ENCODE assay signal across 9 mouse cellular contexts in genomic region chr1:161037026-161037425, GRCm38 (mm10). TPM values are rescaled to one million over a fixed set of nuclear protein-coding genes. Genes with fewer than 3 reads are reported as not detected.
DNase-seq lines count a peak whose midpoint lies in the region; ATAC-seq and TF ChIP-seq lines count a peak whose summit lies in the region.
"Had no signal": no experiment of that assay in that cellular context is flagged by ENCODE, and none has a peak within 500 bp of the region (broad histone marks: within the 10 kb centered on the region; RNA-seq: fewer than 3 reads in every experiment).

No protein-coding gene starts in this region.

- H3K27me3 ChIP-seq in kidney, postnatal 0 days (ENCODE audit: insufficient read depth, low read length) = no peaks in the 10 kb centered on the region
- H3K27me3 ChIP-seq in embryonic facial prominence, embryonic 10.5 days (replicated peaks; ENCODE audit: low read depth, poor library complexity, severe bottlenecking) = no peaks in the 10 kb centered on the region
- no peaks in the 10 kb centered on the region for H3K27me3 ChIP-seq in intestine, embryonic 15.5 days (replicated peaks)
- H3K27me3 ChIP-seq in neural tube, embryonic 13.5 days = no peaks in the 10 kb centered on the region
- H3K27me3 ChIP-seq in thymus, adult 2 months (ENCODE audit: control insufficient read depth, insufficient read depth, low read length) = no peaks in the 10 kb centered on the region

- H3K36me3 ChIP-seq in kidney, postnatal 0 days (ENCODE audit: insufficient read depth, low read length) = peaks cover 20% of the 10 kb centered on the region
- peaks cover 58% of the 10 kb centered on the region for H3K36me3 ChIP-seq in embryonic facial prominence, embryonic 10.5 days (replicated peaks)
- peaks cover 2% of the 10 kb centered on the region; the same call in 1 of the 2 replicates for H3K36me3 ChIP-seq in intestine, embryonic 15.5 days
- peaks cover 51% of the 10 kb centered on the region for H3K36me3 ChIP-seq in neural tube, embryonic 13.5 days
- peaks cover 32% of the 10 kb centered on the region for H3K36me3 ChIP-seq in thymus, adult 2 months (ENCODE audit: control insufficient read depth, insufficient read depth, low read length)

- H3K4me3 ChIP-seq in kidney, postnatal 0 days (replicated peaks; ENCODE audit: low read depth, low read length) = peak overlapping the region; percentile 81
- H3K4me3 ChIP-seq in embryonic facial prominence, embryonic 10.5 days = peak overlapping the region; percentile 86
- H3K4me3 ChIP-seq in intestine, embryonic 15.5 days (replicated peaks) = peak overlapping the region; percentile 86
- peak overlapping the region; percentile 82 for H3K4me3 ChIP-seq in neural tube, embryonic 13.5 days
- H3K4me3 ChIP-seq in thymus, adult 2 months (ENCODE audit: control insufficient read depth, insufficient read depth, low read length) = no peak overlapping the region

- no peak overlapping the region; the same call in 1 of the 2 replicates for H3K9ac ChIP-seq in kidney, postnatal 0 days (ENCODE audit: low read depth, low read length)
- peak overlapping the region; percentile 70 for H3K9ac ChIP-seq in intestine, embryonic 15.5 days
- H3K9ac ChIP-seq in neural tube, embryonic 13.5 days = peak overlapping the region; percentile 99

- no peak for TF ChIP-seq POLR2A in thymus, adult 2 months (IDR thresholded peaks at IDR 0.05; ENCODE audit: control insufficient read depth, extremely low read depth, insufficient read depth, low read length, poor library complexity)

- DNase-seq in kidney, postnatal 0 days (ENCODE audit: low spot score) = no peak
- DNase-seq in kidney, postnatal 10 days = no peak
- no peak for DNase-seq in embryonic facial prominence, embryonic 10.5 days (ENCODE audit: low spot score)
- DNase-seq in gastrocnemius, postnatal 25 days = no peak
- no peak for DNase-seq in thymus, adult 2 months
- no peak for DNase-seq in frontal cortex, postnatal 25 days (ENCODE audit: low spot score in 2 of 2)
- DNase-seq: kidney, adult 11 months had no signal

- H3K9me3 ChIP-seq in kidney, postnatal 0 days (replicated peaks; ENCODE audit: low read length) = no peaks in the 10 kb centered on the region
- H3K9me3 ChIP-seq in embryonic facial prominence, embryonic 10.5 days = no peaks in the 10 kb centered on the region
- H3K9me3 ChIP-seq in intestine, embryonic 15.5 days = no peaks in the 10 kb centered on the region
- no peaks in the 10 kb centered on the region for H3K9me3 ChIP-seq in neural tube, embryonic 13.5 days

- peaks cover 6% of the 10 kb centered on the region; the same call in 1 of the 2 replicates for H3K4me1 ChIP-seq in kidney, postnatal 0 days (replicated peaks; ENCODE audit: insufficient read depth, low read length)
- peaks cover 15% of the 10 kb centered on the region for H3K4me1 ChIP-seq in embryonic facial prominence, embryonic 10.5 days
- no peaks in the 10 kb centered on the region for H3K4me1 ChIP-seq in intestine, embryonic 15.5 days (replicated peaks)
- peaks cover 46% of the 10 kb centered on the region for H3K4me1 ChIP-seq in neural tube, embryonic 13.5 days (replicated peaks)
- peaks cover 4% of the 10 kb centered on the region; the same call in 1 of the 2 replicates for H3K4me1 ChIP-seq in thymus, adult 2 months (replicated peaks; ENCODE audit: control insufficient read depth, insufficient read depth, low read length)

- peak overlapping the region; percentile 88 for H3K4me2 ChIP-seq in kidney, postnatal 0 days (ENCODE audit: low read length)
- peak overlapping the region; percentile 57 for H3K4me2 ChIP-seq in intestine, embryonic 15.5 days (replicated peaks)
- H3K4me2 ChIP-seq in neural tube, embryonic 13.5 days = peak overlapping the region; percentile 80

- 5% methylated on average over 1 of the region's 1 CpGs for WGBS in kidney, postnatal 0 days
- 3% methylated on average over 1 of the region's 1 CpGs for WGBS in embryonic facial prominence, embryonic 10.5 days
- WGBS in intestine, embryonic 15.5 days = 3% methylated on average over 1 of the region's 1 CpGs
- 0% methylated on average over 1 of the region's 1 CpGs for WGBS in neural tube, embryonic 13.5 days
- 11% methylated on average over 1 of the region's 1 CpGs for WGBS in thymus, adult 2 months

- no peak for TF ChIP-seq CTCF in kidney, postnatal 0 days (IDR thresholded peaks at IDR 0.05; ENCODE audit: low read depth)
- no peak for TF ChIP-seq CTCF in thymus, adult 2 months (IDR thresholded peaks at IDR 0.05; ENCODE audit: borderline replicate concordance, control insufficient read depth, extremely low read depth, insufficient read depth, low read length, poor library complexity)

- H3K27ac ChIP-seq in kidney, postnatal 0 days = no peak overlapping the region
- peak overlapping the region; percentile 97 for H3K27ac ChIP-seq in embryonic facial prominence, embryonic 10.5 days (replicated peaks)
- peak overlapping the region; percentile 78; the same call in 1 of the 2 replicates for H3K27ac ChIP-seq in intestine, embryonic 15.5 days
- H3K27ac ChIP-seq in neural tube, embryonic 13.5 days (replicated peaks) = peak overlapping the region; percentile 92
- H3K27ac ChIP-seq in thymus, adult 2 months (ENCODE audit: control insufficient read depth, insufficient read depth, low read length) = no peak overlapping the region

- no peak for ATAC-seq in kidney, postnatal 0 days (replicated peaks; ENCODE audit: low FRiP score, low read depth)
- no peak for ATAC-seq in intestine, embryonic 15.5 days
- no peak for ATAC-seq in neural tube, embryonic 13.5 days (ENCODE audit: low read depth)

RNA-seq across cellular contexts. Expression of gene Zbtb37, which starts 2.4 kb away (rescaled TPM):
- polyA plus RNA-seq in kidney, postnatal 0 days (2015; fragmentation: Nextera tagmentation; extraction: Ambion mirVana) = 5.1 and 7.4 TPM in 2 replicates
- 5.7 TPM in 2 replicates for polyA plus RNA-seq in embryonic facial prominence, embryonic 10.5 days (2016; fragmentation: Nextera tagmentation; extraction: Ambion mirVana)
- polyA plus RNA-seq in intestine, embryonic 15.5 days (2015; fragmentation: Nextera tagmentation; extraction: Ambion mirVana) = 6.0 and 8.3 TPM in 2 replicates
- polyA plus RNA-seq in neural tube, embryonic 13.5 days (2015; fragmentation: Nextera tagmentation; extraction: Ambion mirVana) = 11.9 and 12.3 TPM in 2 replicates
- 1 to 10 TPM; 4.8 to 7.8 TPM for total RNA-seq in gastrocnemius, postnatal 25 days (2021)
- polyA plus RNA-seq in thymus, adult 2 months (2012; rRNA removed) = 3.9 and 4.2 TPM in 2 replicates

RNA-seq across cellular contexts. Expression of gene Dars2, which starts 33.4 kb away (rescaled TPM):
- polyA plus RNA-seq in kidney, postnatal 0 days (2015; fragmentation: Nextera tagmentation; extraction: Ambion mirVana) = 23.5 and 25.8 TPM in 2 replicates
- polyA plus RNA-seq in embryonic facial prominence, embryonic 10.5 days (2016; fragmentation: Nextera tagmentation; extraction: Ambion mirVana) = 59.0 and 68.3 TPM in 2 replicates
- 44.9 and 46.9 TPM in 2 replicates for polyA plus RNA-seq in intestine, embryonic 15.5 days (2015; fragmentation: Nextera tagmentation; extraction: Ambion mirVana)
- polyA plus RNA-seq in neural tube, embryonic 13.5 days (2015; fragmentation: Nextera tagmentation; extraction: Ambion mirVana) = 25.2 and 28.7 TPM in 2 replicates
- 10 to 100 TPM; 11.0 to 11.4 TPM for total RNA-seq in gastrocnemius, postnatal 25 days (2021)
- polyA plus RNA-seq in thymus, adult 2 months (2012; rRNA removed) = 11.1 and 13.6 TPM in 2 replicates

RNA-seq across cellular contexts. Expression of gene Cenpl, which starts 33.5 kb away (rescaled TPM):
- polyA plus RNA-seq in kidney, postnatal 0 days (2015; fragmentation: Nextera tagmentation; extraction: Ambion mirVana) = 16.7 and 17.8 TPM in 2 replicates
- 36.2 and 40.7 TPM in 2 replicates for polyA plus RNA-seq in embryonic facial prominence, embryonic 10.5 days (2016; fragmentation: Nextera tagmentation; extraction: Ambion mirVana)
- polyA plus RNA-seq in intestine, embryonic 15.5 days (2015; fragmentation: Nextera tagmentation; extraction: Ambion mirVana) = 23.9 and 27.5 TPM in 2 replicates
- 10.2 and 10.9 TPM in 2 replicates for polyA plus RNA-seq in neural tube, embryonic 13.5 days (2015; fragmentation: Nextera tagmentation; extraction: Ambion mirVana)
- under 1 TPM; 0.51 to 0.62 TPM for total RNA-seq in gastrocnemius, postnatal 25 days (2021)
- 9.5 and 10.2 TPM in 2 replicates for polyA plus RNA-seq in thymus, adult 2 months (2012; rRNA removed)

RNA-seq across cellular contexts. Expression of gene Serpinc1, which starts 58.6 kb away (rescaled TPM):
- polyA plus RNA-seq in kidney, postnatal 0 days (2015; fragmentation: Nextera tagmentation; extraction: Ambion mirVana) = 1.8 TPM in 2 replicates
- 2.3 and 2.5 TPM in 2 replicates for polyA plus RNA-seq in embryonic facial prominence, embryonic 10.5 days (2016; fragmentation: Nextera tagmentation; extraction: Ambion mirVana)
- polyA plus RNA-seq in intestine, embryonic 15.5 days (2015; fragmentation: Nextera tagmentation; extraction: Ambion mirVana) = 7.0 and 11.8 TPM in 2 replicates
- 2.6 and 3.2 TPM in 2 replicates for polyA plus RNA-seq in neural tube, embryonic 13.5 days (2015; fragmentation: Nextera tagmentation; extraction: Ambion mirVana)
- under 1 TPM in 1 of 2 experiments, not detected in 1; 0.08 TPM for total RNA-seq in gastrocnemius, postnatal 25 days (2021)
- polyA plus RNA-seq in thymus, adult 2 months (2012; rRNA removed) = 3.5 and 11.1 TPM in 2 replicates

Comparison
In these comparisons a context has a peak if more than half of its experiments do, and no peak if none do; other contexts are left out.
1. H3K27ac ChIP-seq: peak in embryonic facial prominence, embryonic 10.5 days (single experiment), intestine, embryonic 15.5 days (single experiment) and neural tube, embryonic 13.5 days (single experiment); none in kidney, postnatal 0 days (single experiment) and thymus, adult 2 months (single experiment).
2. Peak in every context shown above with its lines, with median percentiles within 50 percentile points of each other: H3K4me2 ChIP-seq.